Mouse (Mus musculus): ENCODE measurements at regions not wholly inside any gene's neighbourhood (a gene's known extent, or its start where the extent isn't known, plus 50 kb on each side); places are given as distances from the start of the nearest gene placed in this dataset.

GRCm38 (mm10) chr5:120050728-120051436 lies 65.4 kb upstream of the Rbm19 start:
- TF ChIP-seq POLR2A (IDR thresholded peaks at IDR 0.05; ENCODE audit: control insufficient read depth, low read depth, low read length) (no peak), CTCF (IDR thresholded peaks at IDR 0.05; ENCODE audit: control insufficient read depth, insufficient read depth, insufficient replicate concordance, low read depth, low read length) (no peak)

All from testis, adult 2 months (tissue).